Mouse (Mus musculus): ENCODE measurements around the gene Lrrc38. TPM values are rescaled to one million over a fixed set of nuclear protein-coding genes. Genes with fewer than 3 reads are reported as not detected.

The Lrrc38 gene
- total RNA-seq, 1 experiment from 2014 or later = not detected

Other genes starting within 250 kb of the Lrrc38 start
- gene Prdm2, start 136.8 kb upstream of the Lrrc38 start, total RNA-seq (2017) = 26.7 to 41.5 TPM (median 30.2 TPM) in 3 replicates
- not detected in 3 replicates for gene Pdpn, start 50.2 kb upstream of the Lrrc38 start, total RNA-seq (2017)
- gene Pramel1, start 44.7 kb downstream of the Lrrc38 start, total RNA-seq (2017) = not detected in 3 replicates
- 28.4 to 41.2 TPM (median 40.7 TPM) in 3 replicates for gene Pramef8, start 62.7 kb downstream of the Lrrc38 start, total RNA-seq (2017)
- not detected in 3 replicates for gene Oog4, start 100.6 kb downstream of the Lrrc38 start, total RNA-seq (2017)
- gene Gm13043, start 161.6 kb downstream of the Lrrc38 start, total RNA-seq (2017) = not detected in 3 replicates
- gene Gm13040, start 186.2 kb downstream of the Lrrc38 start, total RNA-seq (2017) = not detected in 3 replicates
- gene BC080695, start 201.9 kb downstream of the Lrrc38 start, total RNA-seq (2017) = not detected in 3 replicates
- not detected in 3 replicates for gene Gm13057, start 202.0 kb downstream of the Lrrc38 start, total RNA-seq (2017)